ENCODE assay signal across 8 mouse cellular contexts in genomic region chr4:33208881-33209841, GRCm38 (mm10). TPM values are rescaled to one million over a fixed set of nuclear protein-coding genes. Genes with fewer than 3 reads are reported as not detected.
DNase-seq lines count a peak whose midpoint lies in the region; ATAC-seq lines count a peak whose summit lies in the region.

TSS of gene Srsf12 (plus strand) at chr4:33208991.

- H3K27ac ChIP-seq in embryonic facial prominence, embryonic 10.5 days (replicated peaks): peak within 1 kb of the TSS; percentile 84
- H3K27ac ChIP-seq in hindbrain, embryonic 12.5 days: peak within 1 kb of the TSS; percentile 71

- peak; percentile 30 to 35 for DNase-seq in CD8-positive naive resting alpha-beta T cell, adult 2 months (ENCODE audit: low read depth in 2 of 2, low spot score in 2 of 2)
- peak; percentile 63 for DNase-seq in embryonic facial prominence, embryonic 10.5 days (ENCODE audit: low spot score)
- DNase-seq in left cerebral cortex, postnatal 14 days (ENCODE audit: low spot score in 2 of 2): peak; percentile 17 to 45
- DNase-seq in right cerebral cortex, postnatal 36 days (ENCODE audit: low spot score in 2 of 2): peak; percentile 24 to 32
- no peak for DNase-seq in gastrocnemius, adult 18-20 months (ENCODE audit: low spot score)

- H3K4me3 ChIP-seq in embryonic facial prominence, embryonic 10.5 days: peak within 1 kb of the TSS; percentile 88
- peak within 1 kb of the TSS; percentile 67 for H3K4me3 ChIP-seq in hindbrain, embryonic 12.5 days

- intact Hi-C loops in left cerebral cortex, postnatal 14 days (cut with DNase I): loop anchor here (5.0 kb wide), 1 partner anchor 83 kb away; the partner anchor contains the start of gene Pnrc1

- 0 out of 2 replicates have a peak, but pooled peaks cover 2% of the 10 kb centered on the region for H3K27me3 ChIP-seq in embryonic facial prominence, embryonic 10.5 days (replicated peaks; ENCODE audit: low read depth, poor library complexity, severe bottlenecking)
- no peaks in the 10 kb centered on the region for H3K27me3 ChIP-seq in hindbrain, embryonic 12.5 days

- H3K9me3 ChIP-seq in embryonic facial prominence, embryonic 10.5 days: no peaks in the 10 kb centered on the region
- H3K9me3 ChIP-seq in hindbrain, embryonic 12.5 days (replicated peaks): no peaks in the 10 kb centered on the region

- peaks cover 17% of the 10 kb centered on the region for H3K4me1 ChIP-seq in embryonic facial prominence, embryonic 10.5 days
- H3K4me1 ChIP-seq in hindbrain, embryonic 12.5 days: peaks cover 10% of the 10 kb centered on the region

- H3K36me3 ChIP-seq in embryonic facial prominence, embryonic 10.5 days (replicated peaks): no peaks in the 10 kb centered on the region
- H3K36me3 ChIP-seq in hindbrain, embryonic 12.5 days: no peaks in the 10 kb centered on the region

- ATAC-seq in activated CD4-positive, CD25-positive, alpha-beta regulatory T cell, adult 4 months: peak; percentile 90
- peak; percentile 87 for ATAC-seq in hindbrain, embryonic 12.5 days (ENCODE audit: low FRiP score)
- peak; percentile 72 for ATAC-seq in megakaryocyte progenitor cell, adult 5-6 weeks (replicated peaks; ENCODE audit: poor library complexity)

- H3K4me2 ChIP-seq in hindbrain, embryonic 12.5 days (replicated peaks): peak within 1 kb of the TSS; percentile 99

- 2% methylated on average over 65 of the region's 65 CpGs for WGBS in embryonic facial prominence, embryonic 10.5 days
- 2% methylated on average over 65 of the region's 65 CpGs for WGBS in hindbrain, embryonic 12.5 days

- H3K9ac ChIP-seq in hindbrain, embryonic 12.5 days: peak within 1 kb of the TSS; percentile 86

RNA-seq across cellular contexts. Expression of gene Srsf12, which starts in this region (rescaled TPM):
- polyA plus RNA-seq in activated CD4-positive, CD25-positive, alpha-beta regulatory T cell, adult 4 months (2017; shearing (Covaris generic)): 1 to 10 TPM; 2.1 to 3.9 TPM
- polyA plus RNA-seq in embryonic facial prominence, embryonic 10.5 days (2016; fragmentation: Nextera tagmentation; extraction: Ambion mirVana): 3.3 and 5.8 TPM in 2 replicates
- polyA plus RNA-seq in hindbrain, embryonic 12.5 days (2016; fragmentation: Nextera tagmentation; extraction: Ambion mirVana): 23.3 and 25.1 TPM in 2 replicates
- total RNA-seq in left cerebral cortex, postnatal 14 days (2021): 10 to 100 TPM; 27.5 to 31.7 TPM
- not detected in 2 replicates for total RNA-seq in megakaryocyte progenitor cell, adult 5-6 weeks (2015)
- not detected in 2 replicates for total RNA-seq in megakaryocyte progenitor cell, adult 5-6 weeks (2017)
- total RNA-seq in gastrocnemius, adult 18-20 months (2021): not detected

Comparison
In these comparisons a context has a peak if more than half of its experiments do, and no peak if none do; other contexts are left out.
1. RNA of gene Srsf12 (total RNA-seq): 27.5 to 31.7 TPM in left cerebral cortex, postnatal 14 days; not detected in gastrocnemius, adult 18-20 months and not detected in megakaryocyte progenitor cell, adult 5-6 weeks; every median in the first group is over 10 times any median in the second.
2. Peak in ATAC-seq in megakaryocyte progenitor cell, adult 5-6 weeks; RNA of the gene not detected or under 1 TPM.
3. Peak in every context shown above with its lines, with median percentiles within 50 percentile points of each other: ATAC-seq.